Mouse (Mus musculus): Measurements from ENCODE around the gene Traf5. TPM values are rescaled to one million over a fixed set of nuclear protein-coding genes. Genes with fewer than 3 reads are reported as not detected.

Gene Traf5
- 100 to 1,000 TPM; 101 to 116 TPM for polyA plus RNA-seq (2017; shearing (Covaris generic))

GRCm38 (mm10) chr1:192091806-192092772 is at the start of gene Traf5:
Gene Traf5, minus strand, starts transcription at chr1:192092559.

GRCm38 (mm10) chr1:192137926-192138910 is 45.9 kb upstream of the Traf5 start, which contains the start of gene Rcor3:
Gene Rcor3, minus strand, starts transcription at chr1:192138062.

GRCm38 (mm10) chr1:191977187-191977586 is 115.2 kb downstream of the Traf5 start, which contains the start of gene Rd3:
Gene Rd3, plus strand, starts transcription at chr1:191977370.

Other genes starting within 250 kb of the Traf5 start
- gene Slc30a1, start 185.8 kb downstream of the Traf5 start, polyA plus RNA-seq (2017; shearing (Covaris generic)), result 1 to 10 TPM; 9.2 to 9.9 TPM
- 1 to 10 TPM; 1.3 to 1.6 TPM for gene Rd3, start 115.2 kb downstream of the Traf5 start, polyA plus RNA-seq (2017; shearing (Covaris generic))
- gene Rcor3, start 45.5 kb upstream of the Traf5 start, polyA plus RNA-seq (2017; shearing (Covaris generic)), result 10 to 100 TPM; 16.2 to 18.1 TPM
- gene Kcnh1, start 98.2 kb upstream of the Traf5 start, polyA plus RNA-seq (2017; shearing (Covaris generic)), result under 1 TPM in 1 of 2 experiments, not detected in 1; 0.25 TPM

Data from activated CD4-positive, CD25-positive, alpha-beta regulatory T cell (primary cell).